Mouse (Mus musculus) heart, embryonic 12.5 days (tissue): ENCODE measurements around the gene Lars2. TPM values are rescaled to one million over a fixed set of nuclear protein-coding genes. Genes with fewer than 3 reads are reported as not detected.
"Not testable (repeated sequence)": the region's sequence is repeated elsewhere in the genome, so short reads cannot be mapped to it uniquely, and the experiment has no call there.

Experiments
- ATAC-seq: fragments of 200-750 bp; cut with Nextera tagmentation; 2 replicates; pipeline ENCODE4 v1.8.0; 2017; ENCODE audit warnings: moderate TSS enrichment, moderate library complexity; ENCODE audit not compliant: insufficient number of reproducible peaks, low FRiP score
- H3K27ac ChIP-seq: fragments of 300-500 bp; sonication (generic); 2 replicates; pipeline ENCODE4 v1.5.1; 2016; ENCODE audit warnings: mild to moderate bottlenecking, moderate library complexity; ENCODE audit not compliant: poor library complexity, severe bottlenecking
- H3K27me3 ChIP-seq: fragments of 300-500 bp; sonication (generic); replicated peaks from 2 replicates; pipeline ENCODE4 v1.6.1; 2016; ENCODE audit warnings: mild to moderate bottlenecking, moderate library complexity
- H3K36me3 ChIP-seq: fragments of 300-500 bp; sonication (generic); 2 replicates; pipeline ENCODE4 v1.6.1; 2016; ENCODE audit warnings: mild to moderate bottlenecking, moderate library complexity
- H3K4me1 ChIP-seq: fragments of 300-500 bp; sonication (generic); replicated peaks from 2 replicates; pipeline ENCODE4 v1.6.1; 2016; ENCODE audit warnings: mild to moderate bottlenecking
- H3K4me2 ChIP-seq: fragments of 300-500 bp; sonication (generic); 2 replicates; pipeline ENCODE4 v1.6.1; 2016; ENCODE audit warnings: mild to moderate bottlenecking, moderate library complexity
- H3K4me3 ChIP-seq: fragments of 300-500 bp; sonication (generic); 2 replicates; pipeline ENCODE4 v1.5.1; 2016; ENCODE audit warnings: mild to moderate bottlenecking
- H3K9ac ChIP-seq: fragments of 300-500 bp; sonication (generic); 2 replicates; pipeline ENCODE4 v1.6.1; 2016; ENCODE audit warnings: mild to moderate bottlenecking, moderate library complexity
- H3K9me3 ChIP-seq: fragments of 300-500 bp; sonication (generic); replicated peaks from 2 replicates; pipeline ENCODE4 v1.6.1; 2016; ENCODE audit warnings: mild to moderate bottlenecking, moderate library complexity
- WGBS: fragments of 180-500 bp; shearing (Covaris S2); methylation state at CpG from one replicate; pipeline ENCODE4 v1.1.7; 2016; 5-methylcytosine and 5-hydroxymethylcytosine counted together
- polyA plus RNA-seq: library from polyadenylated mRNA; unstranded; fragments of >200 nt; fragmentation: Nextera tagmentation; extraction: Ambion mirVana; gene quantifications from 2 replicates; pipeline ENCODE4 v1.2.1, GENCODE M21; 2016

Lars2 gene
- polyA plus RNA-seq, result 936 and 1,002 TPM in 2 replicates

DNA sequence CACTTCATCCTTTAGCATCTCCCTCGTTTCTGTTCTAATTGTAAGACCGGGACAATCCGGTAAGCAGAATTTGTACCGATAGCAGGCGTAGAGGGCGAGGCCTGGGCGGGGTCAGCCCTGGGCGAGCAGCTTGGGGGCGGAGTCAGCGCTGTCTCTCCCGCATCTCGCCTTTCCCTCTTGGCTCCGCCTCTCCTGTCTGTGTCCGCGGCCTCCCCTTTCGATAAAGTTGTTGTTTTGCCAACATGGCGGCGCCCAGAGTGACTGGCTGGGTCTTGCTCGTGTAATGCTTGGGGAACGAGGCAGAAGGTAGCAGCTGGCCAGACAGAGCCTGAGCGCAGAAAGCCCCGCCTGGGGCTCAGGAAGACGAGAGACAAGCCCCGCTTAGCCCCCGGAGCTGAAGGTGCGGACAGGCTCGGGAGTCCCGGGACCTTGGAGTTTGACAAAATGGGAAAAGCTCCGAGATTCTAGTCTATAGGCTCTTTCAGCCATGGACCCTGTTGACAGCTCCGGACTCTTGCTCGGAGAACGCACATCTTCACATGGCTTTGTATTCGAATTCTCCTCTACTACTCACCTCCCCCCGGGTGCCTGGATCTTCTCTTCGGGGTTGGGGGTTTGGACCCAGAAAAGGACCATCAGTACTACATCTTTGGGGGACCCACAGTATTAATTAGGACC is at the start of gene Lars2:
Gene Lars2, plus strand, starts transcription at position 220 of the 678 bp plus-strand sequence.
- H3K9ac ChIP-seq, result peak within 1 kb of the TSS; percentile 84
- peaks cover 2% of the 10 kb centered on the region for H3K36me3 ChIP-seq
- H3K4me3 ChIP-seq, result peak within 1 kb of the TSS; percentile 82
- WGBS, result under 1% methylated on average over 35 of the region's 35 CpGs
- peak within 1 kb of the TSS; percentile 77 for H3K4me2 ChIP-seq
- H3K9me3 ChIP-seq, result no peaks in the 10 kb centered on the region
- H3K27ac ChIP-seq, result peak within 1 kb of the TSS; percentile 90
- 0 out of 2 replicates have a peak, but pooled peaks cover 4% of the 10 kb centered on the region for H3K4me1 ChIP-seq
- ATAC-seq, result peak; percentile 99
- no peaks in the 10 kb centered on the region for H3K27me3 ChIP-seq

- H3K4me3 ChIP-seq, result no peak overlapping the region
- H3K9me3 ChIP-seq, result no peaks in the 10 kb centered on the region; the same call in 1 of the 2 replicates
- no peak overlapping the region for H3K27ac ChIP-seq
- ATAC-seq, result no peak
- H3K9ac ChIP-seq, result no peak overlapping the region
- H3K4me1 ChIP-seq, result no peaks in the 10 kb centered on the region
- no peak overlapping the region for H3K4me2 ChIP-seq
- no peaks in the 10 kb centered on the region for H3K27me3 ChIP-seq
- H3K36me3 ChIP-seq, result no peaks in the 10 kb centered on the region
Observed at GRCm38 (mm10) chr9:123326106-123326505, 40.6 kb upstream of the Lars2 start.

GRCm38 (mm10) chr9:123328336-123328735 is 38.4 kb upstream of the Lars2 start:
- H3K27me3 ChIP-seq, result no peaks in the 10 kb centered on the region
- 70% methylated on average over 3 of the region's 3 CpGs for WGBS
- H3K4me2 ChIP-seq, result no peak overlapping the region
- H3K36me3 ChIP-seq, result no peaks in the 10 kb centered on the region
- H3K9me3 ChIP-seq, result no peaks in the 10 kb centered on the region; the same call in 1 of the 2 replicates
- ATAC-seq, result no peak
- H3K4me1 ChIP-seq, result no peaks in the 10 kb centered on the region
- no peak overlapping the region for H3K9ac ChIP-seq
- no peak overlapping the region for H3K27ac ChIP-seq
- H3K4me3 ChIP-seq, result no peak overlapping the region

DNA sequence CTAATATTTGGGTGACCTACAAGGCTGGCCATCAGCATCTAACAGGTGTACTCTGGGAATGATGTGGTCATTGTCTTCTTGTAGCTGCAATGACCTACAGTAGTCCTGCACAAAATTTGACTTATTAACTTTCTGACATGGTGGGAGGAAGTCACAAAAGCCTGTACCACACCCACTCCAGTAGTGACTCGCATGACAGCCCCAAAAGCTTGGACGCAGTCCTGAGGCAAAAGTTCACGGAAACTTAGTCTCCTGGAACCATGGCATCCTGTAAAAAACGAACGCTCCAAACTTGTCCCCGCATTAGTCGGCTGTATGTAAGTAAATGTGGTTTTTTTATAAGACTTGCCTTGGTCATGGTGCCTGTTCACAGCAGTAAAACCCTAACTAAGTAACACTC is 36.9 kb upstream of the Lars2 start:
- no peaks in the 10 kb centered on the region for H3K36me3 ChIP-seq
- H3K4me2 ChIP-seq, result no peak overlapping the region
- H3K4me3 ChIP-seq, result no peak overlapping the region
- no peaks in the 10 kb centered on the region for H3K4me1 ChIP-seq
- H3K27me3 ChIP-seq, result no peaks in the 10 kb centered on the region
- H3K9ac ChIP-seq, result no peak overlapping the region
- H3K27ac ChIP-seq, result no peak overlapping the region
- H3K9me3 ChIP-seq, result no peaks in the 10 kb centered on the region; the same call in 1 of the 2 replicates
- 85% methylated on average over 7 of the region's 7 CpGs for WGBS
- ATAC-seq, result no peak

DNA sequence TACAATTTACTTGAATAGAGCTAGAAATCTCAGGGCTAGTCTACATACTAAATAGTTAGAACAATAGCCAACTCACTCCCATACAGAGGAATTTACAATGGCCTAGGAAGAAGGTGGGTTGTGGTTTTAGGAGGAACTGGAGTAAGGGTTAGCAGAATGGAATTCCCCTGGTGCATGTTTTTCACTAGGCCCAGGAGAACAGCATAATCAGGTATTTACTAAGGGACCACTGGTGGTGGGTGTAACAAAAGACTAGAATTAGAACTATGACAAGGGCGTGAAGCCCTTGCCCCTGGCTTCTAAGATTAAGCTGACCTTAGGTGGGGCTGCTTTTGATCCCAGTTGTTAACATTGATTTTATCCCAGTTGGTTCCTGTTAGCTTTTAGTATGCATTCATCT is 36.5 kb upstream of the Lars2 start:
- not testable (repeated sequence) for ATAC-seq, H3K4me1 ChIP-seq, H3K27ac ChIP-seq, H3K9ac ChIP-seq, H3K9me3 ChIP-seq, H3K4me2 ChIP-seq, H3K36me3 ChIP-seq, H3K27me3 ChIP-seq, H3K4me3 ChIP-seq
- 80% methylated on average over 1 of the region's 1 CpGs for WGBS

DNA sequence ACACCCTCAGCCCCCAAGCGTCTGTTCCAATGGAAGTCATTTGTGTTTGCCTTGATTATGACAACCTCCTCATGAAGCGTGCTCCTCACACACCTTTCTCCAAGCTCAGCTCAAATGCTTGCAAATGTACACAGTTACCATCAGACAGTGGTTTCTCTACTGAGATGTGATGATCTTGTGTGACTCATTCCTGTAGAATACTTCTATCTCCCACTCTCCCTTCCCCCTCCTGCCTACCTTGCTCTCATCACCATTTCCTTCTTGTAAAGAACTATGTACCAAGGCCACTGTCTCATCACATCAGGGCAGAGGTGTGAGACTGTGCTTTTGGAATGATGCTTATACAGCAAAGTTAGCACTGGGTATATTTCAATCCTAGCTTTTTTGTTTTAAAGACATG is 33.2 kb upstream of the Lars2 start:
- no peak for ATAC-seq

GRCm38 (mm10) chr9:123335044-123335670 is 31.6 kb upstream of the Lars2 start:
- Histone ChIP-seq H3K4me2 (no peak overlapping the region), H3K27ac (no peak overlapping the region), H3K4me3 (no peak overlapping the region), H3K4me1 (no peaks in the 10 kb centered on the region), H3K36me3 (no peaks in the 10 kb centered on the region), H3K9me3 (no peaks in the 10 kb centered on the region), H3K9ac (no peak overlapping the region), H3K27me3 (no peaks in the 10 kb centered on the region)
- 48% methylated on average over 5 of the region's 5 CpGs for WGBS
- ATAC-seq, result no peak

More for the DNA sequence above, 33.2 kb upstream of the Lars2 start:
- no peak overlapping the region for H3K4me2 ChIP-seq
- no peaks in the 10 kb centered on the region for H3K36me3 ChIP-seq
- H3K9ac ChIP-seq, result no peak overlapping the region
- 73% methylated on average over 2 of the region's 2 CpGs for WGBS
- H3K9me3 ChIP-seq, result no peaks in the 10 kb centered on the region; the same call in 1 of the 2 replicates
- no peak overlapping the region for H3K4me3 ChIP-seq
- no peak overlapping the region for H3K27ac ChIP-seq
- H3K4me1 ChIP-seq, result no peaks in the 10 kb centered on the region
- no peaks in the 10 kb centered on the region for H3K27me3 ChIP-seq

GRCm38 (mm10) chr9:123339651-123340144 is 27.0 kb upstream of the Lars2 start:
- Histone ChIP-seq H3K4me1 (peaks cover 5% of the 10 kb centered on the region; the same call in 1 of the 2 replicates), H3K9me3 (no peaks in the 10 kb centered on the region), H3K27me3 (no peaks in the 10 kb centered on the region), H3K4me3 (no peak overlapping the region), H3K36me3 (no peaks in the 10 kb centered on the region), H3K4me2 (no peak overlapping the region), H3K27ac (no peak overlapping the region), H3K9ac (no peak overlapping the region)
- 42% methylated on average over 3 of the region's 3 CpGs for WGBS
- ATAC-seq, result no peak

DNA sequence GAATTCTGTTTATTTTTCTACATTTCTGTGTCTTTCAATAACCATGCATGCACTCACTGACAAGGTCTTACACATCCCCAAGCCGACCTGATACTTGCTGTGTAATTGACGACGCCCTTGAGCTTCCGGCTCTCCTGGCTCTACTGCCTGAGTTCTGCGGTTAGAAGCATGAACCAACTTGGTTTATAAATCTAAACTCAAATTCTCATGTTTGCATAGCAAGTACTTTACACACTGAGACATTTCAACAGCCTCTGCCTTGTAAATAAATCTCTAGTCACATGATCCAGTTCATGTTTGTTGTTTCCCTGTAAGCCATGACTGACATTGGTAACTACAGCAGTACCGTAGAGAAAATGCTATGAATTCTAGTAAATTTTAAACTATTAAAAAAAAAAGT is 25.5 kb upstream of the Lars2 start:
- Histone ChIP-seq H3K4me2 (no peak overlapping the region), H3K4me1 (peaks cover 5% of the 10 kb centered on the region; the same call in 1 of the 2 replicates), H3K27me3 (no peaks in the 10 kb centered on the region), H3K9ac (no peak overlapping the region), H3K9me3 (no peaks in the 10 kb centered on the region), H3K4me3 (no peak overlapping the region), H3K27ac (no peak overlapping the region), H3K36me3 (no peaks in the 10 kb centered on the region)
- WGBS, result 86% methylated on average over 6 of the region's 6 CpGs
- no peak for ATAC-seq

DNA sequence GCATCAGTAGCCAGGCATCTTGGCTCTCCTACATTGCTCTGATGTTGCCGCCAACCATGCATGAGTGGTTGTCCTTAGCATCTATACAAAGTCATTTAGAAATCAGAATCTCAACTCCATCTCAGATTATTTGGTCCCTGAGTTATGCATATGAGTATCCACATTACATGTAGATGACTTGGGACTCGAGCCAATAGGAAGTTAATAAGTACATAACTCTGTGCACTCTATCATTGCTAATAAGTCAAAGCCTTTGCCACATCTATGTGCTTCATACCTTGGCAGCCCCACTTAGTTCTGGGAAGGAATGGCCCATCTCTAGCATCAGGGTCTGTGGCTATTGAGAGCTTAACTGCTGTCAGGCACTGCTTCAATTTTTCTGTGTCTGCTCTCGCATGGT is 23.7 kb upstream of the Lars2 start:
- Histone ChIP-seq H3K4me3 (no peak overlapping the region), H3K27me3 (no peaks in the 10 kb centered on the region), H3K9ac (no peak overlapping the region), H3K9me3 (no peaks in the 10 kb centered on the region), H3K4me2 (no peak overlapping the region), H3K36me3 (no peaks in the 10 kb centered on the region), H3K4me1 (peaks cover 5% of the 10 kb centered on the region; the same call in 1 of the 2 replicates), H3K27ac (no peak overlapping the region)
- no peak for ATAC-seq
- WGBS, result 57% methylated on average over 3 of the region's 3 CpGs

GRCm38 (mm10) chr9:123349286-123349685 is 17.4 kb upstream of the Lars2 start:
- peaks cover 18% of the 10 kb centered on the region for H3K9me3 ChIP-seq
- WGBS, result 78% methylated on average over 1 of the region's 1 CpGs
- not testable (repeated sequence) for ATAC-seq, H3K4me3 ChIP-seq, H3K9ac ChIP-seq, H3K27me3 ChIP-seq, H3K27ac ChIP-seq, H3K36me3 ChIP-seq, H3K4me2 ChIP-seq, H3K4me1 ChIP-seq
